Mouse (Mus musculus) neural tube, embryonic 11.5 days (tissue): ENCODE data around the gene Thada. TPM values are rescaled to one million over a fixed set of nuclear protein-coding genes. Genes with fewer than 3 reads are reported as not detected.

Experiments
- ATAC-seq: fragments of 200-750 bp; cut with Nextera tagmentation; 2 replicates; pipeline ENCODE4 v1.8.0; 2017; ENCODE audit warnings: moderate number of reproducible peaks, mild to moderate bottlenecking, moderate TSS enrichment, moderate library complexity; ENCODE audit not compliant: insufficient read depth, low FRiP score, low TSS enrichment
- DNase-seq: peaks from one replicate; pipeline ENCODE4 v3.0.0-alpha.2; 2015; ENCODE audit warnings: low spot score
- H3K27ac ChIP-seq: fragments of 300-500 bp; sonication (generic); 2 replicates; pipeline ENCODE4 v1.5.1; 2014; ENCODE audit warnings: low read depth, mild to moderate bottlenecking, low read length
- H3K27me3 ChIP-seq: fragments of 300-500 bp; sonication (generic); 2 replicates; pipeline ENCODE4 v1.6.1; 2014; ENCODE audit warnings: mild to moderate bottlenecking, low read length, mixed read lengths; ENCODE audit not compliant: control insufficient read depth, insufficient read depth
- H3K36me3 ChIP-seq: fragments of 300-500 bp; sonication (generic); 2 replicates; pipeline ENCODE4 v1.6.1; 2014; ENCODE audit warnings: mild to moderate bottlenecking, low read length, moderate library complexity, mixed read lengths; ENCODE audit not compliant: control insufficient read depth, insufficient read depth
- H3K4me1 ChIP-seq: fragments of 300-500 bp; sonication (generic); 2 replicates; pipeline ENCODE4 v1.6.1; 2014; ENCODE audit warnings: low read length, mixed read lengths; ENCODE audit not compliant: control insufficient read depth, insufficient read depth
- H3K4me2 ChIP-seq: fragments of 300-500 bp; sonication (generic); 2 replicates; pipeline ENCODE4 v1.6.1; 2014; ENCODE audit warnings: low read depth, mild to moderate bottlenecking, moderate library complexity
- H3K4me3 ChIP-seq: fragments of 300-500 bp; sonication (generic); 2 replicates; pipeline ENCODE4 v1.5.1; 2014; ENCODE audit warnings: low read depth, low read length
- H3K9ac ChIP-seq: fragments of 300-500 bp; sonication (generic); 2 replicates; pipeline ENCODE4 v1.6.1; 2014; ENCODE audit warnings: mild to moderate bottlenecking, low read length
- H3K9me3 ChIP-seq: fragments of 300-500 bp; sonication (generic); 2 replicates; pipeline ENCODE4 v1.6.1; 2016; ENCODE audit warnings: low read length; ENCODE audit not compliant: control insufficient read depth
- WGBS: fragments of 180-500 bp; shearing (Covaris S2); extraction: QIAGEN DNeasy Blood & Tissue Kit; methylation state at CpG from one replicate; pipeline ENCODE4 v1.1.7; 2014; 5-methylcytosine and 5-hydroxymethylcytosine counted together
- polyA plus RNA-seq: library from polyadenylated mRNA; unstranded; fragments of >200 nt; fragmentation: Nextera tagmentation; extraction: Ambion mirVana; gene quantifications from 2 replicates; pipeline ENCODE4 v1.2.1, GENCODE M21; 2014

Gene Thada
- polyA plus RNA-seq, 1 experiment from 2014 or later, result 10.0 TPM

- Histone ChIP-seq H3K9ac (no peak overlapping the region), H3K36me3 (no peaks in the 10 kb centered on the region), H3K9me3 (no peaks in the 10 kb centered on the region), H3K27me3 (peaks cover 7% of the 10 kb centered on the region; the same call in 1 of the 2 replicates), H3K27ac (no peak overlapping the region), H3K4me2 (no peak overlapping the region), H3K4me3 (no peak overlapping the region), H3K4me1 (peaks cover 7% of the 10 kb centered on the region)
- 17% methylated on average over 6 of the region's 6 CpGs for WGBS
- ATAC-seq (no peak), DNase-seq (no peak)
Observed at GRCm38 (mm10) chr17:84152206-84152975, 313.6 kb downstream of the Thada start.

- DNase-seq (no peak), ATAC-seq (no peak)
- H3K4me3 ChIP-seq, result no peak overlapping the region
- H3K27ac ChIP-seq, result no peak overlapping the region
- H3K9me3 ChIP-seq, result no peaks in the 10 kb centered on the region
- H3K27me3 ChIP-seq, result 0 out of 2 replicates have a peak, but pooled peaks cover 2% of the 10 kb centered on the region
- H3K9ac ChIP-seq, result no peak overlapping the region
- peaks cover 7% of the 10 kb centered on the region; the same call in 1 of the 2 replicates for H3K4me1 ChIP-seq
- WGBS, result 49% methylated on average over 6 of the region's 6 CpGs
- no peak overlapping the region for H3K4me2 ChIP-seq
- H3K36me3 ChIP-seq, result no peaks in the 10 kb centered on the region
Observed at GRCm38 (mm10) chr17:84151306-84151705, 314.7 kb downstream of the Thada start.

GRCm38 (mm10) chr17:84150291-84150690, 315.7 kb downstream of the Thada start:
- Histone ChIP-seq H3K9ac (no peak overlapping the region), H3K36me3 (no peaks in the 10 kb centered on the region), H3K27me3 (no peaks in the 10 kb centered on the region), H3K4me3 (no peak overlapping the region), H3K4me1 (peaks cover 9% of the 10 kb centered on the region), H3K27ac (no peak overlapping the region), H3K9me3 (no peaks in the 10 kb centered on the region), H3K4me2 (no peak overlapping the region)
- 60% methylated on average over 8 of the region's 8 CpGs for WGBS
- ATAC-seq (no peak), DNase-seq (no peak)

- no peak overlapping the region for H3K4me3 ChIP-seq
Observed at GRCm38 (mm10) chr17:84149566-84149965, 316.4 kb downstream of the Thada start.

GRCm38 (mm10) chr17:84148499-84149484, 317.2 kb downstream of the Thada start:
- DNase-seq, result peak; percentile 35
- Histone ChIP-seq H3K36me3 (no peaks in the 10 kb centered on the region), H3K27me3 (no peaks in the 10 kb centered on the region), H3K9me3 (no peaks in the 10 kb centered on the region), H3K9ac (no peak overlapping the region), H3K27ac (no peak overlapping the region), H3K4me2 (no peak overlapping the region), H3K4me1 (peaks cover 9% of the 10 kb centered on the region), H3K4me3 (no peak overlapping the region)
- ATAC-seq, result no peak
- 36% methylated on average over 11 of the region's 11 CpGs for WGBS

More at GRCm38 (mm10) chr17:84149566-84149965, 316.4 kb downstream of the Thada start:
- Histone ChIP-seq H3K27me3 (no peaks in the 10 kb centered on the region), H3K36me3 (no peaks in the 10 kb centered on the region), H3K4me1 (peaks cover 9% of the 10 kb centered on the region), H3K4me2 (no peak overlapping the region), H3K9ac (no peak overlapping the region), H3K27ac (no peak overlapping the region), H3K9me3 (no peaks in the 10 kb centered on the region)
- WGBS, result 43% methylated on average over 5 of the region's 5 CpGs
- DNase-seq, result no peak
- ATAC-seq, result no peak

GRCm38 (mm10) chr17:84147183-84148108, 318.6 kb downstream of the Thada start:
- DNase-seq (no peak), ATAC-seq (no peak)
- Histone ChIP-seq H3K4me1 (peaks cover 9% of the 10 kb centered on the region), H3K9me3 (no peaks in the 10 kb centered on the region), H3K4me3 (no peak overlapping the region), H3K4me2 (no peak overlapping the region), H3K27ac (no peak overlapping the region), H3K9ac (no peak overlapping the region), H3K36me3 (no peaks in the 10 kb centered on the region), H3K27me3 (no peaks in the 10 kb centered on the region)
- 53% methylated on average over 11 of the region's 11 CpGs for WGBS

- no peak overlapping the region for H3K27ac ChIP-seq
- H3K4me2 ChIP-seq, result no peak overlapping the region
- H3K4me1 ChIP-seq, result peaks cover 9% of the 10 kb centered on the region
- H3K9me3 ChIP-seq, result no peaks in the 10 kb centered on the region
- H3K27me3 ChIP-seq, result no peaks in the 10 kb centered on the region
- no peaks in the 10 kb centered on the region for H3K36me3 ChIP-seq
- no peak overlapping the region for H3K9ac ChIP-seq
- 39% methylated on average over 7 of the region's 7 CpGs for WGBS
- DNase-seq (no peak), ATAC-seq (no peak)
- no peak overlapping the region for H3K4me3 ChIP-seq
Observed at GRCm38 (mm10) chr17:84146458-84147182, 319.4 kb downstream of the Thada start.
